Comparison of ENCODE assay signal across 28 mouse cellular contexts in genomic region chr5:108475977-108476376, GRCm38 (mm10). TPM values are rescaled to one million over a fixed set of nuclear protein-coding genes. Genes with fewer than 3 reads are reported as not detected.
DNase-seq lines count a peak whose midpoint lies in the region; ATAC-seq lines count a peak whose summit lies in the region.
"Had no signal": no experiment of that assay in that cellular context is flagged by ENCODE, and none has a peak within 500 bp of the region (broad histone marks: within the 10 kb centered on the region; RNA-seq: fewer than 3 reads in every experiment).

No protein-coding gene starts in this region.

- H3K36me3 ChIP-seq in intestine, embryonic 14.5 days (ENCODE audit: control insufficient read depth, insufficient read depth, low read length): peaks cover 79% of the 10 kb centered on the region
- peaks cover 34% of the 10 kb centered on the region for H3K36me3 ChIP-seq in intestine, embryonic 16.5 days (ENCODE audit: control insufficient read depth, insufficient read depth, low read length)

- no peaks in the 10 kb centered on the region for H3K27me3 ChIP-seq in intestine, embryonic 14.5 days (replicated peaks; ENCODE audit: control insufficient read depth, insufficient read depth, low read length)
- H3K27me3 ChIP-seq in intestine, embryonic 16.5 days (replicated peaks; ENCODE audit: control insufficient read depth, insufficient read depth, low read length): no peaks in the 10 kb centered on the region
- H3K27me3 ChIP-seq: embryonic facial prominence, embryonic 13.5 days; forebrain, embryonic 12.5 days; forebrain, embryonic 15.5 days; heart, embryonic 13.5 days had no signal

- H3K4me2 ChIP-seq in intestine, embryonic 14.5 days (ENCODE audit: low read length): no peak overlapping the region
- no peak overlapping the region for H3K4me2 ChIP-seq in intestine, embryonic 16.5 days (ENCODE audit: low read depth, low read length)
- H3K4me2 ChIP-seq: embryonic facial prominence, embryonic 13.5 days; forebrain, embryonic 12.5 days; forebrain, embryonic 15.5 days; heart, embryonic 13.5 days; hindbrain, embryonic 14.5 days had no signal

- WGBS in intestine, embryonic 14.5 days: 89% methylated on average over 3 of the region's 3 CpGs
- 93% methylated on average over 3 of the region's 3 CpGs for WGBS in intestine, embryonic 16.5 days

- no peaks in the 10 kb centered on the region for H3K4me1 ChIP-seq in intestine, embryonic 14.5 days (replicated peaks; ENCODE audit: control insufficient read depth, insufficient read depth, low read length)
- H3K4me1 ChIP-seq in intestine, embryonic 16.5 days (ENCODE audit: control insufficient read depth, insufficient read depth, low read length): no peaks in the 10 kb centered on the region
- H3K4me1 ChIP-seq: embryonic facial prominence, embryonic 10.5 days; embryonic facial prominence, embryonic 13.5 days; forebrain, embryonic 12.5 days; forebrain, embryonic 15.5 days; heart, embryonic 13.5 days had no signal

- ATAC-seq in intestine, embryonic 14.5 days (replicated peaks; ENCODE audit: low FRiP score, low TSS enrichment, low read depth): no peak
- ATAC-seq in intestine, embryonic 16.5 days: no peak
- ATAC-seq: CD4-positive, CD25-positive, alpha-beta regulatory T cell, adult 4 months; forebrain, embryonic 15.5 days; hindbrain, postnatal 0 days had no signal

- H3K4me3 ChIP-seq in intestine, embryonic 14.5 days (ENCODE audit: low read depth, low read length): no peak overlapping the region
- H3K4me3 ChIP-seq in intestine, embryonic 16.5 days (ENCODE audit: low read length): no peak overlapping the region
- H3K4me3 ChIP-seq: embryonic facial prominence, embryonic 10.5 days; embryonic facial prominence, embryonic 13.5 days; erythroblast, embryonic 14.5 days; forebrain, embryonic 12.5 days; forebrain, embryonic 15.5 days; gastrocnemius, adult 2 months; heart, embryonic 13.5 days had no signal

- no peak overlapping the region for H3K27ac ChIP-seq in intestine, embryonic 14.5 days (ENCODE audit: low read depth)
- no peak overlapping the region for H3K27ac ChIP-seq in intestine, embryonic 16.5 days (ENCODE audit: low read length)
- H3K27ac ChIP-seq: embryonic facial prominence, embryonic 10.5 days; embryonic facial prominence, embryonic 13.5 days; forebrain, embryonic 12.5 days; forebrain, embryonic 15.5 days; gastrocnemius, adult 2 months; heart, embryonic 13.5 days; hindbrain, embryonic 14.5 days; hindbrain, postnatal 0 days had no signal

- no peaks in the 10 kb centered on the region for H3K9me3 ChIP-seq in intestine, embryonic 14.5 days (ENCODE audit: control insufficient read depth, low read length)
- H3K9me3 ChIP-seq in intestine, embryonic 16.5 days (ENCODE audit: control insufficient read depth, low read length): no peaks in the 10 kb centered on the region
- H3K9me3 ChIP-seq: embryonic facial prominence, embryonic 10.5 days; embryonic facial prominence, embryonic 13.5 days; forebrain, embryonic 12.5 days; forebrain, embryonic 15.5 days; heart, embryonic 13.5 days had no signal

- H3K9ac ChIP-seq in intestine, embryonic 14.5 days (ENCODE audit: low read length): no peak overlapping the region
- H3K9ac ChIP-seq in intestine, embryonic 16.5 days (ENCODE audit: low read depth, low read length): no peak overlapping the region
- H3K9ac ChIP-seq: embryonic facial prominence, embryonic 13.5 days; forebrain, embryonic 12.5 days; forebrain, embryonic 15.5 days; heart, embryonic 13.5 days; hindbrain, embryonic 14.5 days had no signal

- peak; percentile 36 for DNase-seq in intestine, embryonic 14.5 days (ENCODE audit: low spot score)
- DNase-seq in layer of hippocampus, adult 9-11 months: peak; percentile 61
- no peak for DNase-seq in layer of hippocampus, postnatal 36 days
- DNase-seq in telencephalon, adult 2 months (ENCODE audit: low read depth, low spot score): peak; percentile 45
- no peak for DNase-seq in liver
- DNase-seq: adrenal gland, adult 2 months; adrenal gland, postnatal 14 days; cerebellum, adult 11-12 months; cerebellum, adult 8-10 months; cerebellum, postnatal 10 days; cerebellum, postnatal 36 days; embryo, embryonic 11 days; gastrocnemius, adult 2 months; gastrocnemius, postnatal 14 days; heart, postnatal 14 days; heart, postnatal 4 days had no signal

RNA-seq across cellular contexts. Expression of gene Pcgf3, which starts 14.9 kb away (rescaled TPM):
- polyA plus RNA-seq in intestine, embryonic 14.5 days (2014; fragmentation: Nextera tagmentation; extraction: Ambion mirVana): 20.9 and 24.9 TPM in 2 replicates
- 12.7 and 15.5 TPM in 2 replicates for polyA plus RNA-seq in intestine, embryonic 16.5 days (2015; fragmentation: Nextera tagmentation; extraction: Ambion mirVana)
- total RNA-seq in layer of hippocampus, postnatal 36 days (2021): 10 to 100 TPM; 50.9 to 55.5 TPM

RNA-seq across cellular contexts. Expression of gene Mfsd7a, which starts 27.3 kb away (rescaled TPM):
- polyA plus RNA-seq in intestine, embryonic 14.5 days (2014; fragmentation: Nextera tagmentation; extraction: Ambion mirVana): 0.07 and 0.50 TPM in 2 replicates
- polyA plus RNA-seq in intestine, embryonic 16.5 days (2015; fragmentation: Nextera tagmentation; extraction: Ambion mirVana): 0.38 and 0.55 TPM in 2 replicates
- total RNA-seq in layer of hippocampus, postnatal 36 days (2021): 1 to 10 TPM in 1 of 2 experiments, under 1 TPM in 1; 0.57 to 1.1 TPM
- total RNA-seq: MEL had no signal
- polyA plus RNA-seq: CD4-positive, CD25-positive, alpha-beta regulatory T cell, adult 4 months; erythroblast, embryonic 14.5 days; forebrain, embryonic 12.5 days; hindbrain, embryonic 11.5 days had no signal

RNA-seq across cellular contexts. Expression of gene Atp5k, which starts 41.7 kb away (rescaled TPM):
- polyA plus RNA-seq in intestine, embryonic 14.5 days (2014; fragmentation: Nextera tagmentation; extraction: Ambion mirVana): 452 and 522 TPM in 2 replicates
- 440 and 455 TPM in 2 replicates for polyA plus RNA-seq in intestine, embryonic 16.5 days (2015; fragmentation: Nextera tagmentation; extraction: Ambion mirVana)
- 100 to 1,000 TPM; 264 to 281 TPM for total RNA-seq in layer of hippocampus, postnatal 36 days (2021)

Comparison
In these comparisons a context has a peak if more than half of its experiments do, and no peak if none do; other contexts are left out.
1. DNase-seq: peak in intestine, embryonic 14.5 days (single experiment), layer of hippocampus, adult 9-11 months (single experiment) and telencephalon, adult 2 months (single experiment); none in layer of hippocampus, postnatal 36 days (0 of 2) and liver (single experiment).